Mouse (Mus musculus): Measurements from ENCODE around the gene Aco2. TPM values are rescaled to one million over a fixed set of nuclear protein-coding genes. Genes with fewer than 3 reads are reported as not detected.
"Not testable (repeated sequence)": the region's sequence is repeated elsewhere in the genome, so short reads cannot be mapped to it uniquely, and the experiment has no call there.

The Aco2 gene
- polyA plus RNA-seq, 2 experiments, result 72.1 to 85.0 TPM

DNA sequence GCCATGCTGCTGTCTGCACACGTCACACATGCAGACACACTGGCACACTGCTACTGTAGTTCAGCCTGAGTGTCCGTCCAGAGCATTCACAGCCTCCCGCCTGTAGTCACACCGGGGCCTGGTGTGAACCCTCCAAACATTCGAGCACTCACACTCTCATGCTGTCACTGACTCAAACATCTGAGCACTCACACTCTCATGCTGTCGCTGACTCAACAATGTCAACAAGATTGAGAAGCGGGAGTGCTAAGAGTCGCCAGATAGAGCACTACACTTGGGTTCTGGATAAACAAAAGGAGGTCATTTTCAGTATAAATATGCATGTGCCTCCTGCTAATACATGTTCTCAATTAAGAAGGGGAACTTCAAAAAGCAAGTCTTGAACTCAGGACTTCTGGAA lies 35.8 kb downstream of the Aco2 start:
- no peak overlapping the region for H3K4me3 ChIP-seq (ENCODE audit: insufficient read depth in 1 of 2, low read depth in 2 of 2, low read length in 2 of 2)

DNA sequence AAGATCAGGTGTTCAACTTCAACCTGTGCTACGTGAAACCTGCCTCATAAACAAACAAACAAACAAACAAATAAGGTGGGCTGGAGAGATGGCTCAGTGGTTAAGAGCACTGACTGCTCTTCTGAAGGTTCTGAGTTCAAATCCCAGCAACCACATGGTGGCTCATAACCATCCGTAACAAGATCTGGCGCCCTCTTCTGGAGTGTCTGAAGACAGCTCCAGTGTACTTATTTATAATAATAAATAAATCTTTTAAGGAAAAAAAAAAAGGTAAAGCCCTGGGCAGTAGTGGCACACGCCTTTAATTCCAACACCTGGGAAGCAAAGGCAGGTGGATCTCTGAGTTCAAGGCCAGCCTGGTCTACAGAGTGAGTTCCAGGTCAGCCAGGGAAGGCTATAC lies 36.7 kb downstream of the Aco2 start:
- not testable (repeated sequence) for H3K4me2 ChIP-seq (ENCODE audit: low read depth); H3K9me3 ChIP-seq (ENCODE audit: control insufficient read depth, low read length); DNase-seq (ENCODE audit: low read depth in 3 of 3, low spot score in 3 of 3); H3K27ac ChIP-seq; H3K4me1 ChIP-seq (replicated peaks; ENCODE audit: control insufficient read depth in 2 of 2, insufficient read depth in 2 of 2, low read length in 1 of 2); H3K4me3 ChIP-seq (ENCODE audit: insufficient read depth in 1 of 2, low read depth in 2 of 2, low read length in 2 of 2); ATAC-seq (ENCODE audit: insufficient read depth); H3K9ac ChIP-seq (replicated peaks); H3K27me3 ChIP-seq (ENCODE audit: control insufficient read depth, insufficient read depth, low read length)
- 69% methylated on average over 4 of the region's 4 CpGs for WGBS (ENCODE audit: insufficient replicate concordance)
- H3K36me3 ChIP-seq (replicated peaks; ENCODE audit: control insufficient read depth, insufficient read depth, low read depth), result peaks cover 67% of the 10 kb centered on the region
- TF ChIP-seq CTCF (IDR thresholded peaks at IDR 0.05; ENCODE audit: low read depth), result peak; percentile 28; the same call in 1 of the 2 replicates

More for the DNA sequence above, 35.8 kb downstream of the Aco2 start:
- DNase-seq (ENCODE audit: low read depth in 3 of 3, low spot score in 3 of 3) (no peak), ATAC-seq (ENCODE audit: insufficient read depth) (no peak)
- H3K4me2 ChIP-seq (ENCODE audit: low read depth), result no peak overlapping the region
- H3K27ac ChIP-seq, result no peak overlapping the region
- H3K27me3 ChIP-seq (ENCODE audit: control insufficient read depth, insufficient read depth, low read length), result no peaks in the 10 kb centered on the region
- no peaks in the 10 kb centered on the region for H3K4me1 ChIP-seq (replicated peaks; ENCODE audit: control insufficient read depth in 2 of 2, insufficient read depth in 2 of 2, low read length in 1 of 2)
- H3K9ac ChIP-seq (replicated peaks), result no peak overlapping the region
- peaks cover 64% of the 10 kb centered on the region for H3K36me3 ChIP-seq (replicated peaks; ENCODE audit: control insufficient read depth, insufficient read depth, low read depth)
- TF ChIP-seq EP300 (IDR thresholded peaks at IDR 0.05; ENCODE audit: low read depth) (no peak), CTCF (IDR thresholded peaks at IDR 0.05; ENCODE audit: low read depth) (no peak)
- 80% methylated on average over 8 of the region's 8 CpGs for WGBS (ENCODE audit: insufficient replicate concordance)
- H3K9me3 ChIP-seq (ENCODE audit: control insufficient read depth, low read length), result no peaks in the 10 kb centered on the region

GRCm38 (mm10) chr15:81912498-81912897 lies 40.4 kb downstream of the Aco2 start:
- ATAC-seq (ENCODE audit: insufficient read depth) (no peak), DNase-seq (ENCODE audit: low read depth in 3 of 3, low spot score in 3 of 3) (no peak)
- H3K4me3 ChIP-seq (ENCODE audit: insufficient read depth in 1 of 2, low read depth in 2 of 2, low read length in 2 of 2), result no peak overlapping the region
- peaks cover 5 to 14% of the 10 kb centered on the region in 2 experiments; a peak in 3 of 4 replicates for H3K4me1 ChIP-seq (replicated peaks; ENCODE audit: control insufficient read depth in 2 of 2, insufficient read depth in 2 of 2, low read length in 1 of 2)
- 78% methylated on average over 2 of the region's 2 CpGs for WGBS (ENCODE audit: insufficient replicate concordance)
- TF ChIP-seq CTCF (IDR thresholded peaks at IDR 0.05; ENCODE audit: low read depth), result no peak
- TF ChIP-seq EP300 (IDR thresholded peaks at IDR 0.05; ENCODE audit: low read depth), result no peak
- H3K27me3 ChIP-seq (ENCODE audit: control insufficient read depth, insufficient read depth, low read length), result no peaks in the 10 kb centered on the region
- peaks cover 65% of the 10 kb centered on the region for H3K36me3 ChIP-seq (replicated peaks; ENCODE audit: control insufficient read depth, insufficient read depth, low read depth)
- no peak overlapping the region for H3K9ac ChIP-seq (replicated peaks)
- no peaks in the 10 kb centered on the region for H3K9me3 ChIP-seq (ENCODE audit: control insufficient read depth, low read length)
- H3K4me2 ChIP-seq (ENCODE audit: low read depth), result no peak overlapping the region
- no peak overlapping the region for H3K27ac ChIP-seq

DNA sequence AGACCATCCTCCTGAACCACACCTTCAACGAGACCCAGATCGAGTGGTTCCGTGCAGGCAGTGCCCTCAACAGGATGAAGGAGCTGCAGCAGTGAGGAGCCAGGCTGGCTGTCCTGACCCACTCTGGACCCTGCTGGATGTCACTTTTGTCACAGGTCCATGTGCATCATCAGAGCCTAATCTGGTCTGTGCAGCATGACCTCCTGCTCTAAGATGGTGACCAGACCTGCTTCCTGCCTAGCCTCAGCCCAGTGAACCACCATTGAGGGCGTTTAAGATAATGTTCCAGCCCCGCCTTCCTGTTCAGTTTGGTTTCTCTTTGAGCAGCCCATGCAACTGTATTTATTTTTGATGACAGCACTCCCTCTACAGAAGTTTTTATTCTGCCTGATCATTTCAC lies 42.6 kb downstream of the Aco2 start:
- 39% methylated on average over 5 of the region's 5 CpGs for WGBS (ENCODE audit: insufficient replicate concordance)
- H3K27me3 ChIP-seq (ENCODE audit: control insufficient read depth, insufficient read depth, low read length), result no peaks in the 10 kb centered on the region
- peaks cover 54% of the 10 kb centered on the region for H3K36me3 ChIP-seq (replicated peaks; ENCODE audit: control insufficient read depth, insufficient read depth, low read depth)
- ATAC-seq (ENCODE audit: insufficient read depth) (peak; percentile 58), DNase-seq (ENCODE audit: low read depth in 3 of 3, low spot score in 3 of 3) (peak in 1 of 3 experiments; percentile 20)
- H3K4me3 ChIP-seq (ENCODE audit: insufficient read depth in 1 of 2, low read depth in 2 of 2, low read length in 2 of 2), result no peak overlapping the region
- TF ChIP-seq EP300 (IDR thresholded peaks at IDR 0.05; ENCODE audit: low read depth) (0 out of 2 replicates have a peak, but pooled peaks have one; percentile 15), CTCF (IDR thresholded peaks at IDR 0.05; ENCODE audit: low read depth) (no peak)
- peaks cover 5 to 14% of the 10 kb centered on the region in 2 experiments; a peak in 3 of 4 replicates for H3K4me1 ChIP-seq (replicated peaks; ENCODE audit: control insufficient read depth in 2 of 2, insufficient read depth in 2 of 2, low read length in 1 of 2)
- peak overlapping the region; percentile 23; the same call in 1 of the 2 replicates for H3K27ac ChIP-seq
- H3K4me2 ChIP-seq (ENCODE audit: low read depth), result no peak overlapping the region
- no peaks in the 10 kb centered on the region for H3K9me3 ChIP-seq (ENCODE audit: control insufficient read depth, low read length)
- H3K9ac ChIP-seq (replicated peaks), result no peak overlapping the region

DNA sequence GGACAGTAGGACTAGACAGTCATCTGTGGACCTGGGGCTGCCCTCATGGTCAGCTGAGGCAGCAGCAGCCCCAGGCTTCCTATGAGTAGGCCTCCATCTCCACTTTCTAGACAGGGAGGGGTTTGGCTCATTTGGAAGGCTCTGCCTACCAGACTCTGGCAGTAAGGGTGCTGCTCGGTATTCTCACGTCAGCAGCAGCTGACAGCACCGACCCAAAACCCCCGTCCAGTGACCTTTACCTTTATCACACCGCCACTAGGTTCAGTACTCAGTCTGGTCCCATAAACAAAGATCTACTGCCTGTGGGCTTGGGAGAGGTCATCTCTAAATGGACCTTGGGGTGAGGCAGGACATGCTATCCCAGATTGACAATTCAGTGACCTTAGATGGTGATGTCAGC lies 43.6 kb downstream of the Aco2 start:
- peaks cover 5 to 14% of the 10 kb centered on the region in 2 experiments; a peak in 3 of 4 replicates for H3K4me1 ChIP-seq (replicated peaks; ENCODE audit: control insufficient read depth in 2 of 2, insufficient read depth in 2 of 2, low read length in 1 of 2)
- no peak overlapping the region for H3K4me2 ChIP-seq (ENCODE audit: low read depth)
- peaks cover 45% of the 10 kb centered on the region for H3K36me3 ChIP-seq (replicated peaks; ENCODE audit: control insufficient read depth, insufficient read depth, low read depth)
- DNase-seq (ENCODE audit: low read depth in 3 of 3, low spot score in 3 of 3), result no peak
- no peak overlapping the region for H3K9ac ChIP-seq (replicated peaks)
- WGBS (ENCODE audit: insufficient replicate concordance), result 69% methylated on average over 5 of the region's 5 CpGs
- no peak for ATAC-seq (ENCODE audit: insufficient read depth)
- H3K27me3 ChIP-seq (ENCODE audit: control insufficient read depth, insufficient read depth, low read length), result no peaks in the 10 kb centered on the region
- H3K27ac ChIP-seq, result no peak overlapping the region
- no peak overlapping the region for H3K4me3 ChIP-seq (ENCODE audit: insufficient read depth in 1 of 2, low read depth in 2 of 2, low read length in 2 of 2)
- H3K9me3 ChIP-seq (ENCODE audit: control insufficient read depth, low read length), result no peaks in the 10 kb centered on the region
- TF ChIP-seq EP300 (IDR thresholded peaks at IDR 0.05; ENCODE audit: low read depth), result no peak
- TF ChIP-seq CTCF (IDR thresholded peaks at IDR 0.05; ENCODE audit: low read depth), result no peak

Measured in liver, embryonic 14.5 days (tissue).